Mouse (Mus musculus) ZHBTc4 (cell line): ENCODE data around the gene Troap.

Source experiments
- DNase-seq: peaks from one replicate; pipeline ENCODE4 v3.0.0-alpha.2; 2011; ENCODE audit warnings: low read depth, low spot score

Troap gene

GRCm38 (mm10) chr15:99074019-99074599 lies at the start of gene Troap:
Troap (plus strand) TSS chr15:99074575.
- DNase-seq: peak; percentile 30

GRCm38 (mm10) chr15:99024668-99025314 lies 49.6 kb upstream of the Troap start:
- DNase-seq: peak; percentile 88

- no peak for DNase-seq
These were observed 49.0 kb upstream of the Troap start for GRCm38 (mm10) chr15:99025414-99025813.

GRCm38 (mm10) chr15:99026259-99026658 lies 48.1 kb upstream of the Troap start:
- peak; percentile 82 for DNase-seq

GRCm38 (mm10) chr15:99027116-99027515 lies 47.3 kb upstream of the Troap start:
- DNase-seq: peak; percentile 58

GRCm38 (mm10) chr15:99028874-99029458 lies 45.4 kb upstream of the Troap start:
- peak; percentile 32 for DNase-seq

GRCm38 (mm10) chr15:99029619-99030584 lies 44.5 kb upstream of the Troap start, which contains the start of gene Tuba1c:
Tuba1c (plus strand) TSS chr15:99029891.
- DNase-seq: peak; percentile 98

GRCm38 (mm10) chr15:99030585-99031387 lies 43.6 kb upstream of the Troap start:
- no peak for DNase-seq

- no peak for DNase-seq
These were observed 43.0 kb upstream of the Troap start for GRCm38 (mm10) chr15:99031388-99031675.

- no peak for DNase-seq
These were observed 42.2 kb upstream of the Troap start for GRCm38 (mm10) chr15:99032041-99032725.

- no peak for DNase-seq
These were observed 41.6 kb upstream of the Troap start for GRCm38 (mm10) chr15:99032726-99033250.

- DNase-seq: no peak
These were observed 40.7 kb upstream of the Troap start for GRCm38 (mm10) chr15:99033498-99034270.

- DNase-seq: no peak
These were observed 38.9 kb upstream of the Troap start for GRCm38 (mm10) chr15:99035431-99035830.

GRCm38 (mm10) chr15:99036249-99036905 lies 38.0 kb upstream of the Troap start:
- no peak for DNase-seq

GRCm38 (mm10) chr15:99038025-99038424 lies 36.4 kb upstream of the Troap start:
- no peak for DNase-seq

GRCm38 (mm10) chr15:99038797-99039196 lies 35.6 kb upstream of the Troap start:
- no peak for DNase-seq

GRCm38 (mm10) chr15:99039306-99039705 lies 35.1 kb upstream of the Troap start:
- DNase-seq: no peak

GRCm38 (mm10) chr15:99039996-99040919 lies 34.1 kb upstream of the Troap start:
- peak; percentile 77 for DNase-seq
